Mouse (Mus musculus) heart, adult 2 months (tissue): ENCODE measurements at regions not wholly inside any gene's neighbourhood (a gene's known extent, or its start where the extent isn't known, plus 50 kb on each side); places are given as distances from the start of the nearest gene placed in this dataset.

Experiments
- DNase-seq, 2 experiments: peaks; one replicate each; pipeline ENCODE4 v3.0.0; 2021
- H3K27ac ChIP-seq: fragments of 200-600 bp; 2 replicates; pipeline ENCODE4 v1.8.1; 2022
- H3K27me3 ChIP-seq: fragments of 200-500 bp; 2 replicates; pipeline ENCODE4 v1.6.1; 2012; ENCODE audit warnings: mild to moderate bottlenecking, low read length, inconsistent platforms, mixed read lengths; ENCODE audit not compliant: control insufficient read depth, insufficient read depth
- H3K36me3 ChIP-seq: fragments of 200-500 bp; 2 replicates; pipeline ENCODE4 v1.6.1; 2012; ENCODE audit warnings: low read length, inconsistent platforms; ENCODE audit not compliant: control insufficient read depth, insufficient read depth
- H3K4me1 ChIP-seq: fragments of 200-500 bp; 2 replicates; pipeline ENCODE4 v1.6.1; 2011; ENCODE audit warnings: low read length; ENCODE audit not compliant: control insufficient read depth, insufficient read depth
- H3K4me3 ChIP-seq: fragments of 200-600 bp; 2 replicates; pipeline ENCODE4 v1.8.1; 2022
- H3K79me2 ChIP-seq: fragments of 200-500 bp; replicated peaks from 2 replicates; pipeline ENCODE4 v1.6.1; 2012; ENCODE audit warnings: mild to moderate bottlenecking, inconsistent platforms, low read length, moderate library complexity, mixed read lengths; ENCODE audit not compliant: control insufficient read depth, insufficient read depth
- H3K9ac ChIP-seq: fragments of 200-500 bp; 2 replicates; pipeline ENCODE4 v1.6.1; 2012; ENCODE audit warnings: low read depth, mild to moderate bottlenecking, control low read depth, inconsistent platforms, low read length, mixed read lengths
- CTCF ChIP-seq: fragments of 200-600 bp; IDR thresholded peaks from 2 replicates; pipeline ENCODE4 v1.8.1; 2022; ENCODE audit warnings: antibody characterized with exemption, mild to moderate bottlenecking, moderate library complexity
- EP300 ChIP-seq: fragments of 200-500 bp; IDR thresholded peaks from 2 replicates; pipeline ENCODE4 v1.6.1; 2011; ENCODE audit warnings: low read depth, low read length, control low read depth; ENCODE audit not compliant: insufficient read depth
- POLR2A ChIP-seq: fragments of 200-500 bp; IDR thresholded peaks from 2 replicates; pipeline ENCODE4 v1.6.1; 2011; ENCODE audit warnings: mild to moderate bottlenecking, low read depth, low read length, control low read depth; ENCODE audit not compliant: insufficient read depth
- WGBS: fragments of 180-500 bp; shearing (Covaris S2); methylation state at CpG from one replicate; pipeline ENCODE4 v1.1.7; 2018; 5-methylcytosine and 5-hydroxymethylcytosine counted together
- intact Hi-C: fragments of 180-260 bp; cut with DNase I; formaldehyde crosslinking; loops from one replicate; pipeline ENCODE4 v1.15.1; 2025

- 55% methylated on average over 6 of the region's 6 CpGs for WGBS
- Histone ChIP-seq H3K36me3 (no peaks in the 10 kb centered on the region), H3K79me2 (no peaks in the 10 kb centered on the region)
Measured at GRCm38 (mm10) chr17:79481112-79481738, 126.3 kb upstream of the Cdc42ep3 start.

GRCm38 (mm10) chr17:79481936-79482335, 127.0 kb upstream of the Cdc42ep3 start:
- Histone ChIP-seq H3K27me3 (no peaks in the 10 kb centered on the region), H3K4me1 (peaks cover 5% of the 10 kb centered on the region), H3K27ac (no peak overlapping the region), H3K36me3 (no peaks in the 10 kb centered on the region), H3K4me3 (no peak overlapping the region), H3K9ac (no peak overlapping the region), H3K79me2 (no peaks in the 10 kb centered on the region)
- intact Hi-C loops = no loop called here
- no peak for DNase-seq
- WGBS = 46% methylated on average over 4 of the region's 4 CpGs
- TF ChIP-seq EP300 (no peak), POLR2A (no peak)

More at GRCm38 (mm10) chr17:79481112-79481738, 126.3 kb upstream of the Cdc42ep3 start:
- H3K27me3 ChIP-seq = no peaks in the 10 kb centered on the region
- intact Hi-C loops = no loop called here
- TF ChIP-seq POLR2A = no peak
- TF ChIP-seq CTCF = no peak
- TF ChIP-seq EP300 = no peak
- no peak overlapping the region for H3K9ac ChIP-seq
- peaks cover 5% of the 10 kb centered on the region for H3K4me1 ChIP-seq
- H3K4me3 ChIP-seq = no peak overlapping the region
- DNase-seq = no peak
- H3K27ac ChIP-seq = no peak overlapping the region

- 49% methylated on average over 5 of the region's 5 CpGs for WGBS
- no peak for TF ChIP-seq EP300
- no peak for TF ChIP-seq POLR2A
- TF ChIP-seq CTCF = no peak
- H3K36me3 ChIP-seq = no peaks in the 10 kb centered on the region
- H3K79me2 ChIP-seq = no peaks in the 10 kb centered on the region
- H3K27me3 ChIP-seq = no peaks in the 10 kb centered on the region
- H3K4me1 ChIP-seq = peaks cover 5% of the 10 kb centered on the region
- no peak overlapping the region for H3K9ac ChIP-seq
- intact Hi-C loops = no loop called here
- H3K4me3 ChIP-seq = no peak overlapping the region
- H3K27ac ChIP-seq = no peak overlapping the region
- no peak for DNase-seq
Measured at GRCm38 (mm10) chr17:79485239-79485638, 126.4 kb upstream of the Rmdn2 start.

GRCm38 (mm10) chr17:79489306-79489705, 122.4 kb upstream of the Rmdn2 start:
- WGBS = 78% methylated on average over 6 of the region's 6 CpGs
- no peak for TF ChIP-seq CTCF
- TF ChIP-seq POLR2A = no peak
- TF ChIP-seq EP300 = no peak
- Histone ChIP-seq H3K4me3 (no peak overlapping the region), H3K4me1 (no peaks in the 10 kb centered on the region; the same call in 1 of the 2 replicates), H3K27me3 (no peaks in the 10 kb centered on the region), H3K9ac (no peak overlapping the region), H3K27ac (no peak overlapping the region), H3K36me3 (no peaks in the 10 kb centered on the region), H3K79me2 (no peaks in the 10 kb centered on the region)
- intact Hi-C loops = no loop called here
- no peak for DNase-seq

- H3K9ac ChIP-seq = no peak overlapping the region
- H3K4me1 ChIP-seq = no peaks in the 10 kb centered on the region; the same call in 1 of the 2 replicates
- H3K4me3 ChIP-seq = no peak overlapping the region
- WGBS = 36% methylated on average over 4 of the region's 4 CpGs
- no peak overlapping the region for H3K27ac ChIP-seq
- H3K36me3 ChIP-seq = no peaks in the 10 kb centered on the region
- no peaks in the 10 kb centered on the region for H3K27me3 ChIP-seq
- no peak for DNase-seq
- H3K79me2 ChIP-seq = no peaks in the 10 kb centered on the region
- no peak for TF ChIP-seq EP300
- TF ChIP-seq POLR2A = no peak
- no peak for TF ChIP-seq CTCF
- intact Hi-C loops = no loop called here
Measured at GRCm38 (mm10) chr17:79497629-79498028, 114.0 kb upstream of the Rmdn2 start.

- no peaks in the 10 kb centered on the region for H3K4me1 ChIP-seq
- H3K4me3 ChIP-seq = no peak overlapping the region
- H3K9ac ChIP-seq = no peak overlapping the region
- H3K27me3 ChIP-seq = no peaks in the 10 kb centered on the region
- no peak overlapping the region for H3K27ac ChIP-seq
- TF ChIP-seq POLR2A (no peak), CTCF (no peak), EP300 (no peak)
- no peaks in the 10 kb centered on the region for H3K36me3 ChIP-seq
- no peaks in the 10 kb centered on the region for H3K79me2 ChIP-seq
- intact Hi-C loops = no loop called here
- WGBS = 96% methylated on average over 9 of the region's 9 CpGs
- no peak for DNase-seq
Measured at GRCm38 (mm10) chr17:79498321-79498720, 113.3 kb upstream of the Rmdn2 start.
